Mouse (Mus musculus): Measurements from ENCODE around the gene Pard3b. TPM values are rescaled to one million over a fixed set of nuclear protein-coding genes. Genes with fewer than 3 reads are reported as not detected.

The Pard3b gene
- polyA plus RNA-seq, 1 experiment from 2014 or later = 10.5 TPM

DNA sequence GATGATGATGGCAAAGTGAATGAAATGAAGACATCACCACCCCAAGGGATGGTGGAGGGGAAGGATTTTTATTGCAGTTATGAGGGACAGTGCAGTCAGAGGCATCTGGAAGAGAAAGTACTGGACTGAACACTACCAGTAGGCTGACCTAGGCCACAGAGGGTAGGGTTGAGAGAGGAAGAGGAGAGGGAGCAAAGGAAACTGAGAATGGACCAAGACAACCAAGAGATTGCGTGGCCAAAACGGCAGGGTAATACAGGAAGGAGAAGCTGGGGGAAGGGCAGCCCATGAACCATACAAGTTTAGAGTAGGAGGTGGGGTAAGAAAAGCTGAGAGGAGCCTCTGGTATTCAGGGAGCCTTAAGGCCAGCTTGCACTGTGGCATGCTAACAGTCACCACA is 1040.8 kb downstream of the Pard3b start:
- no peaks in the 10 kb centered on the region for H3K36me3 ChIP-seq (ENCODE audit: control insufficient read depth, insufficient read depth, low read length)
- H3K27me3 ChIP-seq (ENCODE audit: control insufficient read depth, insufficient read depth, low read length) = no peaks in the 10 kb centered on the region
- H3K9me3 ChIP-seq (replicated peaks; ENCODE audit: control insufficient read depth, low read length) = 0 out of 2 replicates have a peak, but pooled peaks cover 4% of the 10 kb centered on the region
- H3K4me2 ChIP-seq = no peak overlapping the region
- no peaks in the 10 kb centered on the region for H3K4me1 ChIP-seq (ENCODE audit: control insufficient read depth, insufficient read depth, low read length)
- H3K27ac ChIP-seq (ENCODE audit: low read depth, low read length) = no peak overlapping the region
- no peak overlapping the region for H3K9ac ChIP-seq (ENCODE audit: low read depth, low read length)
- 73% methylated on average over 2 of the region's 2 CpGs for WGBS (ENCODE audit: insufficient replicate concordance)
- H3K4me3 ChIP-seq (ENCODE audit: low read depth, low read length) = no peak overlapping the region
- no peak for ATAC-seq (replicated peaks; ENCODE audit: insufficient number of reproducible peaks, low FRiP score, low TSS enrichment)

DNA sequence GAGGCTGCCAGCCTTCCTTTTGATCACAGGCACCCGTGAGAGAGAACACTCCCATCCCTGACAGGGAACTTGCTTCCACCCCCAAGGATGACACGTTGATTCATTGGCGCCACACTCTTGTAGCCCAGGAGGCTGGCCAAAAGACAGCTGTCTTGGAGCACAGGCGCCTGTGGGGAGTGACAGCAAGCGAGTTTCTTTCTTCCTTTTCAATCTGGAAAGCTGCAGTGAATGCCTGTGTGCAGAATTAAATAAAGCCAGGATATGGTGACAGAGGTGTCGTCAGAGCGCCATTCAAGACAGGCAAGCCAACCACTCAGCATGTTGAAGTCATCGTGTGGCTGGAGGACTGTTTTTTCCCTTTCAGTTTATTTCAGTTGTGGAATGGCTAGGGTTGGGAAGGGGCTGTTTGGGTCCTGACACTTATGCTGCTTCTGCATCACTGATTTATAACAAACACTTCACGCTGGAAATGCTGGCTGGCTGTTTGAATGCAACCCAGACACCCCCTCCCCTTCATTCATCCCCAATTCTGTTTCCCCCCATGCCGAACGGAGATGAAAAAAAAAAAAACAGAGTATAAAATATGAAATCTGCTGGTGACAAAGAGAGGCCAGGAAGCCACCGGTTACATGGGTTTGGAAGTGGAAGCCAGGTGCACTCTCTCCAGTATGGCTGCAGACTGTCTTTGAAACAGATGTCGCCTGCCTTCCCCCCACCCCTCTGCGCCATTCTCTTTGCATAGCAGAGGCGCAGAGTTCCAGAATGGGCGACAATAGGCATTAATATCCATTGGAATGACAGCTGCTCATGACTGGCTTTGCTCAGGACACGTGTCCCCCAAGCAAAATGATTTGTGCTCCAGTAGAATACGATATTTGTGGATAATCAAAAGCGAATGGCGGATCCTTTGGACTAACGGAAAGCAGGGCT is 1044.1 kb downstream of the Pard3b start:
- Histone ChIP-seq H3K4me2 (no peak overlapping the region), H3K36me3 (ENCODE audit: control insufficient read depth, insufficient read depth, low read length) (no peaks in the 10 kb centered on the region), H3K4me3 (ENCODE audit: low read depth, low read length) (no peak overlapping the region), H3K4me1 (ENCODE audit: control insufficient read depth, insufficient read depth, low read length) (no peaks in the 10 kb centered on the region), H3K9me3 (replicated peaks; ENCODE audit: control insufficient read depth, low read length) (0 out of 2 replicates have a peak, but pooled peaks cover under 1% of the 10 kb centered on the region), H3K9ac (ENCODE audit: low read depth, low read length) (no peak overlapping the region), H3K27me3 (ENCODE audit: control insufficient read depth, insufficient read depth, low read length) (no peaks in the 10 kb centered on the region), H3K27ac (ENCODE audit: low read depth, low read length) (no peak overlapping the region)
- ATAC-seq (replicated peaks; ENCODE audit: insufficient number of reproducible peaks, low FRiP score, low TSS enrichment) = no peak
- whole genome bisulfite sequencing (ENCODE audit: insufficient replicate concordance) = 64% methylated on average over 21 of the region's 21 CpGs

DNA sequence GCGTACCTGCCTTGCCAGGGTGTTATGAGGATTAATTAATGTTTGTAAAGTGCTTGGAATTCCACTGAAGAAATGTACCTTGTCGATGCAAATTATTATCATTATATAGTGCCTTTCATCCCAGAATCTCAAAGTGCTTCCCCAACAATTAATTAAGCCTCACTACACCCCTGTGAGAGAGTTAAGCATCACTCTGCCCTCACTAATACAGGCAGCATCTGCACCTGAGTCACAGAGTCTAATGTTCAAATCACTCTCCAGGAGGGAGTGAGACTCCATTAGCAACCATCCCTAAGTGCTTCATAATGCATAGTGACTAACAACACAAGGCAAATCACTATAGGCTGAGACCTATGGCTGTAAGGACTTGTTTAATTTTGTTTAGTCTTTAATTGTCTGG is 1044.9 kb downstream of the Pard3b start:
- no peak for ATAC-seq (replicated peaks; ENCODE audit: insufficient number of reproducible peaks, low FRiP score, low TSS enrichment)
- 82% methylated on average over 2 of the region's 2 CpGs for WGBS (ENCODE audit: insufficient replicate concordance)
- no peaks in the 10 kb centered on the region for H3K36me3 ChIP-seq (ENCODE audit: control insufficient read depth, insufficient read depth, low read length)

DNA sequence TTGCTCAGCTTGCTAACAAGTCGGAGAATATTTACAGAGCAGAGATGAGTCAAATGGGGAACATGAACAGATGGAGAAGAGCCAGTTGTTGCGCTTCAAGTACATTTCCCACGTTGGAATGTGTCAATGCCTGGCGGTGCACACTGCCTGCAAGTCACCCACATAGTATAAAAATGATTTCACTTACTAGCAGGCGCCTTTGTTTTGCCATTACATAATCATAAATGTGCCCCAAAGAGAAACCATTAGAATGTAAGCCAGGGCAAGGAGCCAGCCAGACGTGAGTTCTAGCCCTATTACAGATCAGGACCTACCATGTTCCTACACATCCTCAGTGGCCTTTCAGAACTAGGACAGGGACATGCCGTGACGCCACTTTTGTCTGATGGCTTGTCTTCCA is 1048.9 kb downstream of the Pard3b start:
- no peak for ATAC-seq (replicated peaks; ENCODE audit: insufficient number of reproducible peaks, low FRiP score, low TSS enrichment)
- H3K4me1 ChIP-seq (ENCODE audit: control insufficient read depth, insufficient read depth, low read length) = no peaks in the 10 kb centered on the region
- H3K27ac ChIP-seq (ENCODE audit: low read depth, low read length) = no peak overlapping the region
- WGBS (ENCODE audit: insufficient replicate concordance) = 70% methylated on average over 8 of the region's 8 CpGs
- no peaks in the 10 kb centered on the region for H3K27me3 ChIP-seq (ENCODE audit: control insufficient read depth, insufficient read depth, low read length)
- H3K4me2 ChIP-seq = no peak overlapping the region
- H3K9ac ChIP-seq (ENCODE audit: low read depth, low read length) = no peak overlapping the region
- no peak overlapping the region for H3K4me3 ChIP-seq (ENCODE audit: low read depth, low read length)
- H3K36me3 ChIP-seq (ENCODE audit: control insufficient read depth, insufficient read depth, low read length) = no peaks in the 10 kb centered on the region
- no peaks in the 10 kb centered on the region for H3K9me3 ChIP-seq (replicated peaks; ENCODE audit: control insufficient read depth, low read length)

More for the DNA sequence above, 1044.9 kb downstream of the Pard3b start:
- no peak overlapping the region for H3K9ac ChIP-seq (ENCODE audit: low read depth, low read length)
- H3K4me1 ChIP-seq (ENCODE audit: control insufficient read depth, insufficient read depth, low read length) = no peaks in the 10 kb centered on the region
- no peak overlapping the region for H3K4me2 ChIP-seq
- no peaks in the 10 kb centered on the region for H3K9me3 ChIP-seq (replicated peaks; ENCODE audit: control insufficient read depth, low read length)
- H3K27me3 ChIP-seq (ENCODE audit: control insufficient read depth, insufficient read depth, low read length) = no peaks in the 10 kb centered on the region
- H3K27ac ChIP-seq (ENCODE audit: low read depth, low read length) = no peak overlapping the region
- no peak overlapping the region for H3K4me3 ChIP-seq (ENCODE audit: low read depth, low read length)

DNA sequence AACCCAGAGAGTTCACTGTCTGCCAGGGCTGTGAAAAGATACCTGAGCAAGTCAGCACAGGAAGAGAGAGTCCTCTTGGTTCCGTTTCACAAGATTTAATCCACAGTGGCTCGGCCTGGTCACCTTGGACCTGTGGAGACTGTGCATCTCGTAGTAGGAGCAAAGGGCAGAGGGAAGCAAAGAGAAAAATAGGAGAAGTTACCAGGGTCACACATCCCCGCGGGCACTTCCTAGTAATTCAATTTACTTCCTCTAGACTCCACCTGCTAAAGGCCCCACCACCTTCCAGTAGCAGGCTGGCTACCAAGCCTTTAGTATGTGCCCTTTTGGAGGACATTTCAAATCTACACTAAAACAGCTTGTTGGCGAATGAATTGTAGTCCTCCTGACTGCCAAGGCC is 1052.6 kb downstream of the Pard3b start:
- 77% methylated on average over 6 of the region's 6 CpGs for WGBS (ENCODE audit: insufficient replicate concordance)
- Histone ChIP-seq H3K4me3 (ENCODE audit: low read depth, low read length) (no peak overlapping the region), H3K36me3 (ENCODE audit: control insufficient read depth, insufficient read depth, low read length) (no peaks in the 10 kb centered on the region), H3K9ac (ENCODE audit: low read depth, low read length) (no peak overlapping the region), H3K27ac (ENCODE audit: low read depth, low read length) (no peak overlapping the region), H3K4me1 (ENCODE audit: control insufficient read depth, insufficient read depth, low read length) (no peaks in the 10 kb centered on the region), H3K9me3 (replicated peaks; ENCODE audit: control insufficient read depth, low read length) (no peaks in the 10 kb centered on the region), H3K4me2 (no peak overlapping the region), H3K27me3 (ENCODE audit: control insufficient read depth, insufficient read depth, low read length) (no peaks in the 10 kb centered on the region)
- no peak for ATAC-seq (replicated peaks; ENCODE audit: insufficient number of reproducible peaks, low FRiP score, low TSS enrichment)
